Mouse (Mus musculus) neutrophil, adult 5-6 weeks (primary cell): ENCODE results near the gene Adcy10. TPM values are rescaled to one million over a fixed set of nuclear protein-coding genes. Genes with fewer than 3 reads are reported as not detected.

Source experiments
- ATAC-seq: fragments of 151-379, 151-347 bp; 2 replicates; pipeline ENCODE4 v1.8.0; 2017; ENCODE audit warnings: mild to moderate bottlenecking, moderate TSS enrichment; ENCODE audit not compliant: insufficient number of reproducible peaks, poor library complexity, low FRiP score, severe bottlenecking; ENCODE audit errors: extremely low read depth
- total RNA-seq: library from RNA; stranded (forward); fragments of 200-1000 nt; gene quantifications from 2 replicates; pipeline ENCODE4 v1.2.3, GENCODE M21; 2017

Gene Adcy10
- 0.23 TPM in 1 of 2 replicates, not detected in the other for total RNA-seq

GRCm38 (mm10) chr1:165484688-165485233 is at the start of gene Adcy10:
Adcy10 (plus strand) TSS chr1:165485183.
- ATAC-seq = no peak

- no peak for ATAC-seq
Measured at GRCm38 (mm10) chr1:165438289-165439021, 46.5 kb upstream of the Adcy10 start.

GRCm38 (mm10) chr1:165440788-165441187 is 44.2 kb upstream of the Adcy10 start:
- ATAC-seq = no peak

GRCm38 (mm10) chr1:165441201-165441600 is 43.8 kb upstream of the Adcy10 start:
- ATAC-seq = no peak

- ATAC-seq = no peak
Measured at GRCm38 (mm10) chr1:165441719-165442118, 43.3 kb upstream of the Adcy10 start.

- no peak for ATAC-seq
Measured at GRCm38 (mm10) chr1:165459041-165459502, 25.9 kb upstream of the Adcy10 start.

GRCm38 (mm10) chr1:165459503-165460181 is 25.3 kb upstream of the Adcy10 start:
- ATAC-seq = no peak

- peak; percentile 73 for ATAC-seq
Measured at GRCm38 (mm10) chr1:165460360-165460800, 24.6 kb upstream of the Adcy10 start, which contains the start of the genes Dcaf6 and Mpc2. Dcaf6 (minus strand) TSS chr1:165460475. Mpc2 (plus strand) TSS chr1:165460637.

GRCm38 (mm10) chr1:165460801-165461377 is 24.1 kb upstream of the Adcy10 start:
- ATAC-seq = peak; percentile 82

- no peak for ATAC-seq
Measured at GRCm38 (mm10) chr1:165461681-165462080, 23.3 kb upstream of the Adcy10 start.

GRCm38 (mm10) chr1:165462861-165463260 is 22.1 kb upstream of the Adcy10 start:
- ATAC-seq = no peak

GRCm38 (mm10) chr1:165464574-165464973 is 20.4 kb upstream of the Adcy10 start:
- ATAC-seq = no peak

GRCm38 (mm10) chr1:165468971-165469370 is 16.0 kb upstream of the Adcy10 start:
- ATAC-seq = no peak

- ATAC-seq = no peak
Measured at GRCm38 (mm10) chr1:165469717-165470116, 15.3 kb upstream of the Adcy10 start.

GRCm38 (mm10) chr1:165471490-165471889 is 13.5 kb upstream of the Adcy10 start:
- no peak for ATAC-seq

- ATAC-seq = no peak
Measured at GRCm38 (mm10) chr1:165486108-165486507, 1.1 kb downstream of the Adcy10 start.

- ATAC-seq = no peak
Measured at GRCm38 (mm10) chr1:165489197-165489596, 4.2 kb downstream of the Adcy10 start.

- no peak for ATAC-seq
Measured at GRCm38 (mm10) chr1:165498856-165499255, 13.9 kb downstream of the Adcy10 start.

GRCm38 (mm10) chr1:165503307-165504024 is 18.5 kb downstream of the Adcy10 start:
- 0 out of 2 replicates have a peak, but pooled peaks have one; percentile 26 for ATAC-seq
